Mouse (Mus musculus) adrenal gland, postnatal 36 days (tissue): ENCODE measurements at regions not wholly inside any gene's neighbourhood (a gene's known extent, or its start where the extent isn't known, plus 50 kb on each side); places are given as distances from the start of the nearest gene placed in this dataset.

ENCODE experiments used
- DNase-seq, 2 experiments: peaks; one replicate each; pipeline ENCODE4 v3.0.0; 2021; ENCODE audit warnings: mixed read lengths in 1 of 2

GRCm38 (mm10) chr13:59228059-59228830 lies 356.8 kb downstream of the Agtpbp1 start:
- DNase-seq: peak; percentile 42 to 45

- no peak for DNase-seq
These were observed 357.4 kb downstream of the Agtpbp1 start for GRCm38 (mm10) chr13:59227523-59228058.

- DNase-seq: no peak
These were observed 364.4 kb downstream of the Agtpbp1 start for GRCm38 (mm10) chr13:59220587-59220986.

- DNase-seq: peak in 1 of 2 experiments; percentile 12
These were observed 364.9 kb downstream of the Agtpbp1 start for GRCm38 (mm10) chr13:59220156-59220555.

GRCm38 (mm10) chr13:59216686-59217298 lies 368.2 kb downstream of the Agtpbp1 start:
- DNase-seq: no peak

GRCm38 (mm10) chr13:59212296-59212701 lies 372.7 kb downstream of the Agtpbp1 start:
- DNase-seq: no peak

- DNase-seq: no peak
These were observed 374.2 kb downstream of the Agtpbp1 start for GRCm38 (mm10) chr13:59210828-59211227.

- DNase-seq: no peak
These were observed 378.8 kb downstream of the Agtpbp1 start for GRCm38 (mm10) chr13:59206186-59206585.

- no peak for DNase-seq
These were observed 380.5 kb downstream of the Agtpbp1 start for GRCm38 (mm10) chr13:59204506-59204905.

- no peak for DNase-seq
These were observed 388.7 kb downstream of the Agtpbp1 start for GRCm38 (mm10) chr13:59196311-59196710.

- DNase-seq: no peak
These were observed 382.1 kb downstream of the Ntrk2 start for GRCm38 (mm10) chr13:59188431-59188830.
